Mouse (Mus musculus) ES-E14 (cell line): ENCODE measurements around the gene Xrcc5. TPM values are rescaled to one million over a fixed set of nuclear protein-coding genes. Genes with fewer than 3 reads are reported as not detected.

ENCODE experiments used
- DNase-seq: peaks from one replicate; pipeline ENCODE4 v3.0.0-alpha.2; 2013; ENCODE audit warnings: low read depth, low spot score
- H3K27ac ChIP-seq: 2 replicates; pipeline ENCODE4 v1.5.1; 2012; ENCODE audit warnings: low read depth, mild to moderate bottlenecking, low read length, moderate library complexity, mixed read lengths; ENCODE audit not compliant: poor library complexity, insufficient read depth, severe bottlenecking
- H3K36me3 ChIP-seq: 2 replicates; pipeline ENCODE4 v1.6.1; 2012; ENCODE audit warnings: mild to moderate bottlenecking, low read length, moderate library complexity, mixed read lengths; ENCODE audit not compliant: control insufficient read depth, poor library complexity, insufficient read depth, severe bottlenecking
- H3K4me1 ChIP-seq, 2 experiments: fragments of 150-350 bp in 1 of 2; sonication (generic) in 1 of 2; 2 replicates each; pipeline ENCODE4 v1.6.1; 2012; ENCODE audit warnings: low read length in 2 of 2, mild to moderate bottlenecking in 1 of 2, mixed read lengths in 1 of 2; ENCODE audit not compliant: control insufficient read depth in 2 of 2, insufficient read depth in 2 of 2, poor library complexity in 1 of 2
- H3K4me3 ChIP-seq, 2 experiments: fragments of 150-350 bp in 1 of 2; sonication (generic) in 1 of 2; 2 replicates each; pipeline ENCODE4 v1.5.1; 2012; ENCODE audit warnings: low read length in 2 of 2, low read depth in 1 of 2, mild to moderate bottlenecking in 1 of 2, mixed read lengths in 1 of 2; ENCODE audit not compliant: insufficient read depth in 1 of 2, poor library complexity in 1 of 2, severe bottlenecking in 1 of 2
- H3K9ac ChIP-seq: 2 replicates; pipeline ENCODE4 v1.6.1; 2012; ENCODE audit warnings: low read depth, mild to moderate bottlenecking, low read length, mixed read lengths; ENCODE audit not compliant: poor library complexity, insufficient read depth, severe bottlenecking
- H3K9me3 ChIP-seq: fragments of 150-350 bp; sonication (generic); 2 replicates; pipeline ENCODE4 v1.6.1; 2012; ENCODE audit warnings: low read depth, mild to moderate bottlenecking, low read length; ENCODE audit not compliant: control insufficient read depth, insufficient read depth
- CHD2 ChIP-seq: IDR thresholded peaks from 2 replicates; pipeline ENCODE4 v1.6.1; 2014; ENCODE audit warnings: mild to moderate bottlenecking, low read depth, low read length, inconsistent platforms
- HCFC1 ChIP-seq: IDR thresholded peaks from 2 replicates; pipeline ENCODE4 v1.6.1; 2012; ENCODE audit warnings: low read length, inconsistent platforms, borderline replicate concordance; ENCODE audit not compliant: insufficient read depth
- MAFK ChIP-seq: IDR thresholded peaks from 2 replicates; pipeline ENCODE4 v1.6.1; 2014; ENCODE audit warnings: mild to moderate bottlenecking, low read depth, low read length, inconsistent platforms; ENCODE audit not compliant: insufficient read depth
- ZC3H11A ChIP-seq: IDR thresholded peaks from 2 replicates; pipeline ENCODE4 v1.6.1; 2012; ENCODE audit warnings: low read depth, mild to moderate bottlenecking, inconsistent platforms, low read length, borderline replicate concordance
- ZNF384 ChIP-seq: IDR thresholded peaks from 2 replicates; pipeline ENCODE4 v1.6.1; 2012; ENCODE audit warnings: low read depth, low read length, inconsistent platforms
- in situ Hi-C, 2 experiments: fragments of 600-800 bp; cut with MboI; formaldehyde crosslinking; loops; one replicate each; pipeline ENCODE4 v1.15.1; 2025; ENCODE audit warnings: low sequenced_read_pairs in 2 of 2, inconsistent platforms in 1 of 2; ENCODE audit not compliant: unreplicated experiment in 2 of 2
- total RNA-seq: library from RNA; depleted of rRNA; stranded (reverse); fragments of 300-350 nt; gene quantifications from 2 replicates; pipeline ENCODE4 v1.2.3, GENCODE M21; 2012

The Xrcc5 gene
- total RNA-seq, 1 experiment = 72.0 TPM

DNA sequence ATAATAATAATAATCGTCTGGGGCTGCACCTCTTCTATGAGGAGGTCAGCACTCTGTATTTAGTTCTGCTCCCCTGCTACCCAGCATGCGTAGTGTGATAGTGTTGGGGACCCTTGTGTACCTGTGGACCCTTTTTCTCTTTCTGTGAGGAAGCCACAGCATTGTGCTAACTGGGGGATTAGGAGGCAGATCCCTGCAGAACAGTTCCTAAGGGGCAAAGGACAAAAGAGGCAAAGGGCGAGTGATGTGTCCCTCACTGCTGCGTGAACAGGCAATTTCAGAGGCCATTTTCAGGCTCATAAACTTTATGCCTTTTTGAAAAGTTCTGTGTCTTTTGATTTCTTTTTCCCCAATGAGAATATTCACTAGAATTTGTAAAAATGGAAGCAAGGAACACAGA lies 66.8 kb downstream of the Xrcc5 start:
- H3K36me3 ChIP-seq = peaks cover 2% of the 10 kb centered on the region
- no peak overlapping the region for H3K27ac ChIP-seq
- TF ChIP-seq ZC3H11A (no peak), HCFC1 (no peak), ZNF384 (no peak), MAFK (no peak), CHD2 (no peak)
- DNase-seq = no peak
- no peak overlapping the region for H3K9ac ChIP-seq
- H3K4me3 ChIP-seq = no peak overlapping the region
- peaks cover 2 to 11% of the 10 kb centered on the region in 2 experiments; a peak in 2 of 4 replicates for H3K4me1 ChIP-seq
- in situ Hi-C loops = no loop called here
- no peaks in the 10 kb centered on the region for H3K9me3 ChIP-seq

DNA sequence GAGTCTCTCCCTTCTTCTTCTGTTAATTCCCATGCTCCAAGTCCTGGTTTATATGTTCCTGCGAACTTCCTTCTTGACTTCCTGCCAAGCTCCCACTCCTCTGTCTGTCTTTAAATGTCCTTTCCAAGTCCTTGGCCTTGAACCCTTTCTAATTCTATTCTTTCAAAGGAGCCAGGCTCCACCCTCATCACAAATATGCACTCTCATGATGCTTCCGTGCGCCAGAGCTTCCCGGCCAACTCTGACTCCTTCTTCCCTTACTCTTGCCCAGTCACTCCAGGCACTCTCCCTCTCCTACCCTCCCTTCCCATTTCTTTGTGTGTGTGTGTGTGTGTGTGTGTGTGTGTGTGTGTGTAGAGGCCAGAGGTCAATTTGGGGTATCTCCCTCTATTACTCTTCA lies 70.9 kb downstream of the Xrcc5 start:
- H3K4me3 ChIP-seq = no peak overlapping the region
- H3K4me1 ChIP-seq = peaks cover 2 to 11% of the 10 kb centered on the region in 2 experiments; a peak in 2 of 4 replicates
- peak; percentile 28 for DNase-seq
- peaks cover 6% of the 10 kb centered on the region for H3K36me3 ChIP-seq
- TF ChIP-seq CHD2 (no peak), HCFC1 (no peak), ZC3H11A (no peak), MAFK (0 out of 2 replicates have a peak, but pooled peaks have one; percentile 12)
- in situ Hi-C loops = no loop called here
- H3K27ac ChIP-seq = no peak overlapping the region
- H3K9me3 ChIP-seq = no peaks in the 10 kb centered on the region
- no peak overlapping the region for H3K9ac ChIP-seq

DNA sequence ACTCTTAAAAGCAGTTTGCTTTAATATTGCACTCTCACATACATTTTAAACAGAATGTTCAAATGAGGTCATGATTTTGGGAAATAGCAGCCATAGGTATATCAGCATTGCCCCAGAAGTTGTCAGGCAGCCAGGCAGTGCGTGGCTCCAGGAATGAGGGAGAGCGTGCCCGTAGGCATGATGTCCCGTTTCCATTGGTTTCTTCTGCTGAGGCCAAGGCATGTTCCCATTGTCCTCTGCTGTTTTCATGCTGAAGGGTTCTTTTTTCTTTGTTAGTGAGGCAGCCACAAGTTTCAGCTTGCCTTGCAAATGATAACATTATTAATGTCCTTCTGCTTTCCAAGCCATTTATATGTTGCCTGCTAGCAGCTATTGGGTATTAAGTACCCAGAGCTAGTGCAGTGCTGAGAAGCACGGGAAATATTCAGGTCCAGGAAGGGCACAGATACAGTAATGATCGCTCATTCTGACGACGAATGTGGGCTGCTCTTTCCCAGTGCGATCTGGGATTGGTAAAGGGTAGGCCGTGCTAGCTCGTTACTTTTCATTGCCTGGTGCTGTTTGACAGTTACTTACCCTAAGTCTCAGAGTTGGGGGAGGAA lies 72.6 kb downstream of the Xrcc5 start:
- peaks cover 2 to 10% of the 10 kb centered on the region in 2 experiments; a peak in 2 of 4 replicates for H3K4me1 ChIP-seq
- no peak overlapping the region for H3K4me3 ChIP-seq
- no peaks in the 10 kb centered on the region for H3K9me3 ChIP-seq
- no peak for TF ChIP-seq ZNF384
- TF ChIP-seq CHD2 = no peak
- no peak for TF ChIP-seq MAFK
- TF ChIP-seq HCFC1 = no peak
- TF ChIP-seq ZC3H11A = no peak
- H3K27ac ChIP-seq = no peak overlapping the region
- no peak overlapping the region for H3K9ac ChIP-seq
- DNase-seq = no peak
- H3K36me3 ChIP-seq = peaks cover 16% of the 10 kb centered on the region
- in situ Hi-C loops = no loop called here

DNA sequence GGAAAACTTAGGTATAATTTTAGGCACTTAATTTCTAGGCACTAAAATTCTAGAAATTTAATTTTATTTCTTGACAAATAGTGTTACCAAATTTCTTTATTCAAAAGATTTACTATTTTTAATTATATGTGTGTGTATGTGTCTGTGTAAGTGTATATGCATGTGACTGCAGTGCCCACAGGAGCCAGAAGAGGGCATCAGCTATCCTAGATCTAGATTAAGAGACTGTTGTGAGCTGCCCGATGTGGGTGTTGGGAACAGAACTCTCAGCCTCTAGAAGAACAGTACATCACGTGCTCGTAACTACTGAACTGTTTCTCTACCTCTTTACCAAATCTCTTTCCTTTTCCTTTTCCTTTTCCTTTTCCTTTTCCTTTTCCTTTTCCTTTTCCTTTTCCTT lies 73.3 kb downstream of the Xrcc5 start:
- no peak overlapping the region for H3K27ac ChIP-seq
- H3K4me3 ChIP-seq = no peak overlapping the region
- no peak for DNase-seq
- in situ Hi-C loops = no loop called here
- H3K4me1 ChIP-seq = peaks cover 2 to 10% of the 10 kb centered on the region in 2 experiments; a peak in 2 of 4 replicates
- TF ChIP-seq CHD2 = no peak
- no peak for TF ChIP-seq HCFC1
- no peak for TF ChIP-seq MAFK
- TF ChIP-seq ZC3H11A = no peak
- TF ChIP-seq ZNF384 = no peak
- H3K36me3 ChIP-seq = peaks cover 20% of the 10 kb centered on the region
- no peaks in the 10 kb centered on the region for H3K9me3 ChIP-seq
- no peak overlapping the region for H3K9ac ChIP-seq
